Mouse (Mus musculus): ENCODE results near the gene Mobp. TPM values are rescaled to one million over a fixed set of nuclear protein-coding genes. Genes with fewer than 3 reads are reported as not detected.

Gene Mobp
- polyA plus RNA-seq, 1 experiment from 2014 or later, result not detected

DNA sequence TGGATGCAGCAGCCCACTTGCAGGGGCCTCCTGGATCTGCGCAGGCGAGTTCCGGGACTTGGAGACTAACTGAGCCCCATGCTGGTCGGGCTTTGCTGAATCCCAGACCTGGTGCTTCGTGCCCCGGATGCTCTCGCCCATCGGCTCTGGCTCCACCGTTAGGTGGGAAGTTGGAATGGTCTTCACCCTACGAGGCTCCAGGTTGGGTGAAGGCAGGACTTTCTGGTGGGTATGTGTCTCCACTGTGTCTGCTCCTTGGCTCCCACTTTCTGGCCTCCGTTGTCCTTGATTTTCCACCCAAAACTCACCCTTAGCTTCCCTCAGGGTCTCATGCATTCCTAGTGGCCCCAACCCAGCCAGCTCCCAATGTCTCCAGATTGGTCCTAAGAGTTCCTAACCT lies 14.1 kb upstream of the Mobp start:
- 91% methylated on average over 11 of the region's 11 CpGs for WGBS
- Histone ChIP-seq H3K36me3 (peaks cover 27% of the 10 kb centered on the region), H3K4me2 (no peak overlapping the region), H3K9me3 (no peaks in the 10 kb centered on the region), H3K4me3 (replicated peaks) (no peak overlapping the region), H3K27ac (no peak overlapping the region), H3K9ac (replicated peaks) (no peak overlapping the region), H3K27me3 (no peaks in the 10 kb centered on the region), H3K4me1 (replicated peaks) (no peaks in the 10 kb centered on the region)
- ATAC-seq (ENCODE audit: insufficient number of reproducible peaks, insufficient read depth, low FRiP score, low TSS enrichment, low read depth), result no peak

- H3K27ac ChIP-seq, result no peak overlapping the region
- whole genome bisulfite sequencing, result 10% methylated on average over 4 of the region's 4 CpGs
- H3K4me3 ChIP-seq (replicated peaks), result no peak overlapping the region
- no peak overlapping the region for H3K9ac ChIP-seq (replicated peaks)
- H3K27me3 ChIP-seq, result 0 out of 2 replicates have a peak, but pooled peaks cover 3% of the 10 kb centered on the region
- no peaks in the 10 kb centered on the region for H3K36me3 ChIP-seq
- no peak overlapping the region for H3K4me2 ChIP-seq
- ATAC-seq (ENCODE audit: insufficient number of reproducible peaks, insufficient read depth, low FRiP score, low TSS enrichment, low read depth), result no peak
- no peaks in the 10 kb centered on the region for H3K9me3 ChIP-seq
- no peaks in the 10 kb centered on the region for H3K4me1 ChIP-seq (replicated peaks)
Observed at GRCm38 (mm10) chr9:120140652-120141051, 8.9 kb upstream of the Mobp start.

GRCm38 (mm10) chr9:120144474-120144873 lies 5.0 kb upstream of the Mobp start:
- Histone ChIP-seq H3K27ac (no peak overlapping the region), H3K9me3 (no peaks in the 10 kb centered on the region), H3K27me3 (0 out of 2 replicates have a peak, but pooled peaks cover 3% of the 10 kb centered on the region), H3K9ac (replicated peaks) (no peak overlapping the region), H3K36me3 (no peaks in the 10 kb centered on the region), H3K4me2 (no peak overlapping the region), H3K4me1 (replicated peaks) (no peaks in the 10 kb centered on the region), H3K4me3 (replicated peaks) (no peak overlapping the region)
- WGBS, result 86% methylated on average over 13 of the region's 13 CpGs
- no peak for ATAC-seq (ENCODE audit: insufficient number of reproducible peaks, insufficient read depth, low FRiP score, low TSS enrichment, low read depth)

DNA sequence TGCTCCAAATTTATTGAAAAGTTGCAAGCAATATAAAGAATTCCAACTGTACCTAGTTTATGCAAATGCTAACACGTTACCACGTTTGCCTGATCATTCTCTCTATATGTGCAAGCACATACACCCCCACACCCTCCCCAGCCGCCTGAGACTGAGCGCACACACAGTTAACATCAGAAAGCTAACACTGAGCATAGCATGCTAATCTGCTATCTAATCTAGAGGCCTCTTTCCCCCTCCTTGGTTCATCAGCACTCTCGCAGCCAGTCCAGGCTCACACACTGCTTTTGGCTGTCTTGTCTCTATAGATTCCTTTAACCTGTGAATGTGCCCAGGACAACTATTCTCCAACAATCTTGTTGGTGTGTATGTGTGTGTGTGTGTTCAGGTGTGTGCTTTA lies 1.6 kb downstream of the Mobp start:
- Histone ChIP-seq H3K9me3 (no peaks in the 10 kb centered on the region), H3K4me2 (no peak overlapping the region), H3K36me3 (no peaks in the 10 kb centered on the region), H3K27me3 (peaks cover 3% of the 10 kb centered on the region; the same call in 1 of the 2 replicates), H3K27ac (no peak overlapping the region), H3K4me1 (replicated peaks) (no peaks in the 10 kb centered on the region), H3K4me3 (replicated peaks) (no peak overlapping the region), H3K9ac (replicated peaks) (no peak overlapping the region)
- WGBS, result 84% methylated on average over 5 of the region's 5 CpGs
- ATAC-seq (ENCODE audit: insufficient number of reproducible peaks, insufficient read depth, low FRiP score, low TSS enrichment, low read depth), result no peak

- Histone ChIP-seq H3K27ac (no peak overlapping the region), H3K36me3 (no peaks in the 10 kb centered on the region), H3K9me3 (no peaks in the 10 kb centered on the region), H3K4me2 (no peak overlapping the region), H3K9ac (replicated peaks) (no peak overlapping the region), H3K4me1 (replicated peaks) (no peaks in the 10 kb centered on the region), H3K4me3 (replicated peaks) (no peak overlapping the region), H3K27me3 (peaks cover 3% of the 10 kb centered on the region; the same call in 1 of the 2 replicates)
- 80% methylated on average over 12 of the region's 12 CpGs for WGBS
- no peak for ATAC-seq (ENCODE audit: insufficient number of reproducible peaks, insufficient read depth, low FRiP score, low TSS enrichment, low read depth)
Observed at GRCm38 (mm10) chr9:120151906-120152399, 2.4 kb downstream of the Mobp start.

DNA sequence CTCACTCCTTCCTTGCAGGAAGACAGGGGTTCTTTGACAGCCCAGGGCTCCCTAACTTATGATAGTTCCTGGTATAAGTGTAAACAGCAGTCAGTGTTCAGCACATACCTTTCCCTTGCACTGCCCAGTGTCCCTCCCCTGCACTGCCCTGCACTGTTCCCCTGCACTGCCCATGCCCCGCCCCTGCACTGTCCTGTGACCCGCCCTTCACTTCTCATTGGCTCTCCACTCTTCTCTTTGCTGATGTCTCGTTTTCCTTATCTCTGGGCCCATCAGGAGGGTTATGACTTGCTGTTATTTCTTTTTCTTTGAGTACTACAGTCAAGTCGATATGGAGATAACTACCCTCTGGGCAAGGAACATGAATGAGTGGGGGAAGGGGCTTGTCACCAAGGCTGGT lies 8.5 kb downstream of the Mobp start:
- no peaks in the 10 kb centered on the region for H3K27me3 ChIP-seq
- no peak overlapping the region for H3K4me2 ChIP-seq
- H3K27ac ChIP-seq, result no peak overlapping the region
- no peak overlapping the region for H3K9ac ChIP-seq (replicated peaks)
- H3K36me3 ChIP-seq, result no peaks in the 10 kb centered on the region
- WGBS, result 50% methylated on average over 4 of the region's 4 CpGs
- H3K4me1 ChIP-seq (replicated peaks), result no peaks in the 10 kb centered on the region
- H3K4me3 ChIP-seq (replicated peaks), result no peak overlapping the region
- ATAC-seq (ENCODE audit: insufficient number of reproducible peaks, insufficient read depth, low FRiP score, low TSS enrichment, low read depth), result no peak
- no peaks in the 10 kb centered on the region for H3K9me3 ChIP-seq

GRCm38 (mm10) chr9:120163862-120164261 lies 14.4 kb downstream of the Mobp start:
- no peak overlapping the region for H3K9ac ChIP-seq (replicated peaks)
- WGBS, result 88% methylated on average over 16 of the region's 16 CpGs
- ATAC-seq (ENCODE audit: insufficient number of reproducible peaks, insufficient read depth, low FRiP score, low TSS enrichment, low read depth), result no peak
- no peaks in the 10 kb centered on the region for H3K9me3 ChIP-seq
- no peaks in the 10 kb centered on the region for H3K4me1 ChIP-seq (replicated peaks)
- no peak overlapping the region for H3K27ac ChIP-seq
- H3K27me3 ChIP-seq, result peaks cover 15% of the 10 kb centered on the region
- H3K4me2 ChIP-seq, result no peak overlapping the region
- H3K4me3 ChIP-seq (replicated peaks), result no peak overlapping the region
- H3K36me3 ChIP-seq, result no peaks in the 10 kb centered on the region

GRCm38 (mm10) chr9:120167826-120168225 lies 18.3 kb downstream of the Mobp start:
- no peaks in the 10 kb centered on the region for H3K4me1 ChIP-seq (replicated peaks)
- no peaks in the 10 kb centered on the region for H3K36me3 ChIP-seq
- H3K9ac ChIP-seq (replicated peaks), result no peak overlapping the region
- H3K27ac ChIP-seq, result no peak overlapping the region
- H3K4me2 ChIP-seq, result no peak overlapping the region
- H3K27me3 ChIP-seq, result peaks cover 22% of the 10 kb centered on the region
- ATAC-seq (ENCODE audit: insufficient number of reproducible peaks, insufficient read depth, low FRiP score, low TSS enrichment, low read depth), result no peak
- H3K9me3 ChIP-seq, result peaks cover 7% of the 10 kb centered on the region; the same call in 1 of the 2 replicates
- WGBS, result 68% methylated on average over 11 of the region's 11 CpGs
- H3K4me3 ChIP-seq (replicated peaks), result no peak overlapping the region

GRCm38 (mm10) chr9:120171295-120171694 lies 21.8 kb downstream of the Mobp start:
- H3K4me3 ChIP-seq (replicated peaks), result no peak overlapping the region
- no peak overlapping the region for H3K27ac ChIP-seq
- H3K36me3 ChIP-seq, result no peaks in the 10 kb centered on the region
- WGBS, result 41% methylated on average over 5 of the region's 5 CpGs
- H3K9ac ChIP-seq (replicated peaks), result no peak overlapping the region
- no peak overlapping the region for H3K4me2 ChIP-seq
- H3K4me1 ChIP-seq (replicated peaks), result no peaks in the 10 kb centered on the region
- no peak for ATAC-seq (ENCODE audit: insufficient number of reproducible peaks, insufficient read depth, low FRiP score, low TSS enrichment, low read depth)
- H3K27me3 ChIP-seq, result peaks cover 22% of the 10 kb centered on the region
- peaks cover 8% of the 10 kb centered on the region; the same call in 1 of the 2 replicates for H3K9me3 ChIP-seq

- H3K4me2 ChIP-seq, result no peak overlapping the region
- no peak overlapping the region for H3K4me3 ChIP-seq (replicated peaks)
- H3K9ac ChIP-seq (replicated peaks), result no peak overlapping the region
- 87% methylated on average over 18 of the region's 18 CpGs for WGBS
- H3K9me3 ChIP-seq, result peaks cover 8% of the 10 kb centered on the region; the same call in 1 of the 2 replicates
- no peak for ATAC-seq (ENCODE audit: insufficient number of reproducible peaks, insufficient read depth, low FRiP score, low TSS enrichment, low read depth)
- H3K27me3 ChIP-seq, result 0 out of 2 replicates have a peak, but pooled peaks cover 2% of the 10 kb centered on the region
- H3K4me1 ChIP-seq (replicated peaks), result no peaks in the 10 kb centered on the region
- no peaks in the 10 kb centered on the region for H3K36me3 ChIP-seq
- H3K27ac ChIP-seq, result no peak overlapping the region
Observed at GRCm38 (mm10) chr9:120174436-120175137, 25.1 kb downstream of the Mobp start.

DNA sequence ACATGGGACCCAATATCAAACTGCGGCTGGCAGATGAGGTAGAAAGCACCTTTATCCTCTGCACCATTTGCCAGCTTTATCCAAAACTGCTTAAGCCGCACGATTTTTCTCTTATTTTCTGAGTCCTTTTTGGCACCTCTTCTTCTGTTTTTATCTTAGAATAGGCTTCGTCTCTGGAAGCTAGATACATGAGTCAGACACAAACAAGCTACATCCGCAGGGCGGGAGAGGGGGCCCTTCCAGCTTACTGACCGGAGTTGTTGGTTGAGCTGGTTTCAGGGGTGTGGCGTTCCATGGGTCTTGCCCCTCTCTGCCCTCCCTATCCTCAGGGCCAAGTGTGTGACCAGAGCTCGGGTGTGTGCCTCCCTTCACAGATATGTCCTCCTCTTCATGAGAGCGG lies 29.3 kb downstream of the Mobp start:
- no peak for ATAC-seq (ENCODE audit: insufficient number of reproducible peaks, insufficient read depth, low FRiP score, low TSS enrichment, low read depth)
- Histone ChIP-seq H3K4me2 (no peak overlapping the region), H3K9me3 (no peaks in the 10 kb centered on the region), H3K27ac (no peak overlapping the region), H3K4me1 (replicated peaks) (no peaks in the 10 kb centered on the region), H3K36me3 (no peaks in the 10 kb centered on the region), H3K4me3 (replicated peaks) (no peak overlapping the region), H3K27me3 (no peaks in the 10 kb centered on the region), H3K9ac (replicated peaks) (no peak overlapping the region)
- 87% methylated on average over 10 of the region's 10 CpGs for WGBS

DNA sequence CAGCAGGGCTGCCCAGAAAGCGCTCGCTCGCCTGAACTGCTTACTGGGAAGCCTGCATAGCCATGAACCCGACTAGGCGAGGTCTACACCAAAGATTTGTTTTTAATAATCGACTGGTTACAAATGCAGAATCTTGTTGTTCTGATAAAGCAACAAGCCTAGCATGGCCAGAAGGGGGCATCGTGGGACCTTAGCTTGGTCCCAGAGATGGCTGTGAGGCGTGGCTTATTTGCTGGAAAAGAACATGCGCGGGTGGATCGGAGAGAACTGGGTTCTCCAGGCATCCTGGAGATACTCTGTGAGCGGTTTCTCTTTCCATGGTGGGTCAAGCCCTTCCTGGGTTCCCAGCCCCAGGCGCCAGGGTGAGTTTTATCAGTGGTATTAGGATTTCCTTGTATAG lies 35.0 kb downstream of the Mobp start:
- no peak overlapping the region for H3K4me2 ChIP-seq
- H3K36me3 ChIP-seq, result no peaks in the 10 kb centered on the region
- no peak overlapping the region for H3K4me3 ChIP-seq (replicated peaks)
- no peak overlapping the region for H3K27ac ChIP-seq
- no peaks in the 10 kb centered on the region for H3K4me1 ChIP-seq (replicated peaks)
- 41% methylated on average over 13 of the region's 13 CpGs for WGBS
- H3K27me3 ChIP-seq, result no peaks in the 10 kb centered on the region
- no peaks in the 10 kb centered on the region for H3K9me3 ChIP-seq
- H3K9ac ChIP-seq (replicated peaks), result no peak overlapping the region
- no peak for ATAC-seq (ENCODE audit: insufficient number of reproducible peaks, insufficient read depth, low FRiP score, low TSS enrichment, low read depth)
